Mouse (Mus musculus) limb, embryonic 14.5 days (tissue): ENCODE data around the gene Sae1. TPM values are rescaled to one million over a fixed set of nuclear protein-coding genes. Genes with fewer than 3 reads are reported as not detected.

Experiments
- ATAC-seq: fragments of 200-750 bp; cut with Nextera tagmentation; 2 replicates; pipeline ENCODE4 v1.8.0; 2017; ENCODE audit warnings: low read depth, moderate number of reproducible peaks, moderate TSS enrichment; ENCODE audit not compliant: low FRiP score
- DNase-seq: peaks from one replicate; pipeline ENCODE4 v3.0.0-alpha.2; 2015; ENCODE audit warnings: low spot score
- H3K27ac ChIP-seq: fragments of 300-500 bp; sonication (generic); replicated peaks from 2 replicates; pipeline ENCODE4 v1.5.1; 2014; ENCODE audit warnings: low read depth, mild to moderate bottlenecking, low read length, moderate library complexity, mixed read lengths
- H3K27me3 ChIP-seq: fragments of 300-500 bp; sonication (generic); 2 replicates; pipeline ENCODE4 v1.6.1; 2014; ENCODE audit warnings: low read length, mixed read lengths; ENCODE audit not compliant: control insufficient read depth, insufficient read depth
- H3K36me3 ChIP-seq: fragments of 300-500 bp; sonication (generic); 2 replicates; pipeline ENCODE4 v1.6.1; 2014; ENCODE audit warnings: mild to moderate bottlenecking, low read length, moderate library complexity, mixed read lengths; ENCODE audit not compliant: control insufficient read depth, insufficient read depth
- H3K4me1 ChIP-seq: fragments of 300-500 bp; sonication (generic); 2 replicates; pipeline ENCODE4 v1.6.1; 2014; ENCODE audit warnings: antibody characterized with exemption, low read length, mixed read lengths; ENCODE audit not compliant: control insufficient read depth, insufficient read depth
- H3K4me2 ChIP-seq: fragments of 300-500 bp; sonication (generic); replicated peaks from 2 replicates; pipeline ENCODE4 v1.6.1; 2014; ENCODE audit warnings: low read depth, mild to moderate bottlenecking, low read length, moderate library complexity; ENCODE audit not compliant: severe bottlenecking
- H3K4me3 ChIP-seq: fragments of 300-500 bp; sonication (generic); replicated peaks from 2 replicates; pipeline ENCODE4 v1.5.1; 2014; ENCODE audit warnings: low read length
- H3K9ac ChIP-seq: fragments of 300-500 bp; sonication (generic); 2 replicates; pipeline ENCODE4 v1.6.1; 2014; ENCODE audit warnings: mild to moderate bottlenecking, low read depth, low read length, moderate library complexity; ENCODE audit not compliant: severe bottlenecking
- H3K9me3 ChIP-seq: fragments of 300-500 bp; sonication (generic); 2 replicates; pipeline ENCODE4 v1.6.1; 2016; ENCODE audit warnings: low read length; ENCODE audit not compliant: control insufficient read depth
- POLR2A ChIP-seq: fragments of 200-500 bp; IDR thresholded peaks from 2 replicates; pipeline ENCODE4 v1.8.0; 2012; ENCODE audit warnings: inconsistent platforms, mild to moderate bottlenecking, moderate library complexity, borderline replicate concordance; ENCODE audit not compliant: insufficient read depth, insufficient read length; ENCODE audit errors: extremely low read depth
- WGBS: fragments of 180-500 bp; shearing (Covaris S2); extraction: QIAGEN DNeasy Blood & Tissue Kit; methylation state at CpG from one replicate; pipeline ENCODE4 v1.1.7; 2014; 5-methylcytosine and 5-hydroxymethylcytosine counted together
- polyA plus RNA-seq, 2 experiments: library from polyadenylated mRNA; depleted of rRNA in 1 of 2; stranded (reverse) in 1 of 2; unstranded in 1 of 2; fragments of >200 nt; fragmentation: Nextera tagmentation in 1 of 2; extraction: Ambion mirVana in 1 of 2; gene quantifications; 2 replicates each; pipeline versions ENCODE4 v1.2.1 to v1.2.3; 2012 to 2014

The Sae1 gene
- polyA plus RNA-seq, 2 experiments = 172 to 273 TPM

GRCm38 (mm10) chr7:16366133-16366646 is 21.4 kb downstream of the Sae1 start:
- 74% methylated on average over 10 of the region's 10 CpGs for WGBS
- Histone ChIP-seq H3K27ac (no peak overlapping the region), H3K36me3 (peaks cover 90% of the 10 kb centered on the region)

DNA sequence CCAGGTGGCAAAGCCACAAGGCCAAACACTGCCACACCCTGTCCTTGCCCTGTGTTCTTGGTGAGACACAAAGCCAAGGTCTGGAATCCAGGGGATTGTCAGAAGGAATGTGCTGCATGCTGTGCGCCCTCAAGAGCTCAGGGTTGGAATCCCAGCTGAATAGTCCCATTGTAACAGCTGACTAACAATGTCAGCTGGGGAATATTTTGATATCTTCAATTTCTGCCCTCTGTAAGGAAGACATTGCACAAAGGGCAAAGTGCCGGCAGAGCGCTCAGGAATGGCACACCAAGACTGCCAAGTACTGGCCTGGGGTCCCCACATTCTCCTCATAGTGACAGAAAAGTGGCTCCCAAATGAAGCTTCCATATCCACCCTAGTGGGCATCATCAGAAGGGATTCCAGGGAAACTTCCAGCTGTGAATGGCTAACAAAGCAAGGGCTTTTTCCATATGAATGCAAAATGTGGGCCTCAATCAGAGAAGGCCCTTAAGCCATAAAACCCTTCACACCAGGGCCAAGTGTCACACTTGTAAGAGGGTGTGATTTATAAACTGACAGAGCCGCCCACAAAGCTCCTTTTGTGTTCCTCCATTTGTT is 22.6 kb downstream of the Sae1 start:
- H3K27ac ChIP-seq = no peak overlapping the region

More at GRCm38 (mm10) chr7:16366133-16366646, 21.4 kb downstream of the Sae1 start:
- no peak overlapping the region for H3K4me3 ChIP-seq
- no peak overlapping the region for H3K4me2 ChIP-seq
- no peak for ATAC-seq
- H3K4me1 ChIP-seq = no peaks in the 10 kb centered on the region
- DNase-seq = no peak
- no peaks in the 10 kb centered on the region for H3K27me3 ChIP-seq
- H3K9me3 ChIP-seq = no peaks in the 10 kb centered on the region
- no peak for TF ChIP-seq POLR2A
- H3K9ac ChIP-seq = no peak overlapping the region

DNA sequence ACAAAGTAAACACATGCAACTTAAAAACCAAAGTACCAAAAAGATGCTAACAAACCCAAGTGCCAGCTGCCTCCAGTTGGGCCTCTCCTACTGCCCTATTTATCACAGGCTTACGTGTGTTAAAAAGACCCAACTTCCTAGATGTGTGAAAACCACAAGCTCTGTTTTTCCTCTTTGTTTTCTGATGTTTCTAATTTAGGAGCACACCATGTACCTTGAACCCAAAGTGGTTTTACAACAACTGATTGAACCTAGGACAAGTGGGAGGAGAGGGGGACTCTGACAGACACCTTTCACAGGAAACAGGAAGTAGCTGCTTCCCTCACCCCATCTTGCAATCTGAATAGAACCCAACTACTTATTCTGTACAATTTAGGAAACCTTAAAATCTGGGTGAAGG is 23.3 kb downstream of the Sae1 start:
- no peak overlapping the region for H3K27ac ChIP-seq
- H3K27me3 ChIP-seq = no peaks in the 10 kb centered on the region
- DNase-seq (no peak), ATAC-seq (no peak)
- H3K4me2 ChIP-seq = no peak overlapping the region
- TF ChIP-seq POLR2A = no peak
- H3K9ac ChIP-seq = no peak overlapping the region
- 85% methylated on average over 1 of the region's 1 CpGs for WGBS
- no peaks in the 10 kb centered on the region for H3K4me1 ChIP-seq
- peaks cover 83% of the 10 kb centered on the region for H3K36me3 ChIP-seq
- H3K9me3 ChIP-seq = no peaks in the 10 kb centered on the region
- H3K4me3 ChIP-seq = no peak overlapping the region

More for the DNA sequence above, 22.6 kb downstream of the Sae1 start:
- ATAC-seq (peak; percentile 70; the same call in 1 of the 2 replicates), DNase-seq (no peak)
- H3K4me2 ChIP-seq = no peak overlapping the region
- 57% methylated on average over 4 of the region's 4 CpGs for WGBS
- H3K36me3 ChIP-seq = peaks cover 89% of the 10 kb centered on the region
- no peak overlapping the region for H3K9ac ChIP-seq
- no peak for TF ChIP-seq POLR2A
- H3K4me3 ChIP-seq = no peak overlapping the region
- H3K4me1 ChIP-seq = no peaks in the 10 kb centered on the region
- no peaks in the 10 kb centered on the region for H3K9me3 ChIP-seq
- no peaks in the 10 kb centered on the region for H3K27me3 ChIP-seq

- H3K4me1 ChIP-seq = no peaks in the 10 kb centered on the region
Observed at GRCm38 (mm10) chr7:16357602-16358001, 30.0 kb downstream of the Sae1 start.

GRCm38 (mm10) chr7:16355854-16356594 is 31.6 kb downstream of the Sae1 start:
- WGBS = 94% methylated on average over 3 of the region's 3 CpGs
- Histone ChIP-seq H3K27me3 (no peaks in the 10 kb centered on the region), H3K4me2 (no peak overlapping the region), H3K4me3 (no peak overlapping the region), H3K4me1 (no peaks in the 10 kb centered on the region), H3K27ac (no peak overlapping the region), H3K9me3 (no peaks in the 10 kb centered on the region), H3K36me3 (peaks cover 69% of the 10 kb centered on the region), H3K9ac (no peak overlapping the region)
- no peak for DNase-seq
- ATAC-seq = no peak
- TF ChIP-seq POLR2A = no peak

More at GRCm38 (mm10) chr7:16357602-16358001, 30.0 kb downstream of the Sae1 start:
- Histone ChIP-seq H3K27me3 (no peaks in the 10 kb centered on the region), H3K36me3 (peaks cover 70% of the 10 kb centered on the region), H3K9ac (no peak overlapping the region), H3K4me2 (no peak overlapping the region), H3K9me3 (no peaks in the 10 kb centered on the region), H3K4me3 (no peak overlapping the region), H3K27ac (no peak overlapping the region)
- WGBS = 91% methylated on average over 3 of the region's 3 CpGs
- no peak for TF ChIP-seq POLR2A
- no peak for ATAC-seq
- DNase-seq = no peak
